Mouse (Mus musculus) myocyte (in vitro differentiated cells): ENCODE measurements around the gene Oas1a. TPM values are rescaled to one million over a fixed set of nuclear protein-coding genes. Genes with fewer than 3 reads are reported as not detected.
"Not testable (repeated sequence)": the region's sequence is repeated elsewhere in the genome, so short reads cannot be mapped to it uniquely, and the experiment has no call there.

Experiments
- H3K27me3 ChIP-seq: one replicate; pipeline ENCODE4 v1.6.1; 2011; ENCODE audit not compliant: control insufficient read depth, insufficient read depth, insufficient read length
- H3K36me3 ChIP-seq: one replicate; pipeline ENCODE4 v1.6.1; 2011; ENCODE audit not compliant: control insufficient read depth, insufficient read depth
- H3K4me2 ChIP-seq: one replicate; pipeline ENCODE4 v1.6.1; 2011; ENCODE audit warnings: low read depth, control low read depth
- H3K4me3 ChIP-seq: one replicate; pipeline ENCODE4 v1.5.1; 2011; ENCODE audit warnings: mild to moderate bottlenecking, control low read depth, moderate library complexity
- H3K79me2 ChIP-seq: one replicate; pipeline ENCODE4 v1.6.1; 2011; ENCODE audit not compliant: control insufficient read depth, insufficient read depth
- H3ac ChIP-seq: one replicate; pipeline ENCODE4 v1.6.1; 2011; ENCODE audit not compliant: control insufficient read depth, insufficient read length
- CEBPB ChIP-seq: IDR thresholded peaks from 2 replicates; pipeline ENCODE4 v1.6.1; 2011; ENCODE audit warnings: mild to moderate bottlenecking, moderate library complexity; ENCODE audit not compliant: poor library complexity, insufficient read depth, severe bottlenecking
- E2F4 ChIP-seq: IDR thresholded peaks from one replicate; pipeline ENCODE4 v1.6.1; 2011; ENCODE audit warnings: mild to moderate bottlenecking, control low read depth, moderate library complexity; ENCODE audit not compliant: insufficient read depth
- MAX ChIP-seq: IDR thresholded peaks from one replicate; pipeline ENCODE4 v1.6.1; 2011; ENCODE audit warnings: low read depth, mild to moderate bottlenecking, control low read depth
- MYOD1 ChIP-seq, 3 experiments: IDR thresholded peaks; one replicate each; pipeline ENCODE4 v1.6.1; 2011; ENCODE audit warnings: control low read depth in 2 of 3, low read depth in 2 of 3, mild to moderate bottlenecking in 2 of 3, moderate library complexity in 1 of 3; ENCODE audit not compliant: insufficient read length in 2 of 3, control insufficient read depth in 1 of 3
- MYOG ChIP-seq, 3 experiments: IDR thresholded peaks; one replicate each; pipeline ENCODE4 v1.6.1; 2011; ENCODE audit warnings: control low read depth in 2 of 3, low read depth in 2 of 3, mild to moderate bottlenecking in 2 of 3; ENCODE audit not compliant: insufficient read length in 2 of 3, control insufficient read depth in 1 of 3, insufficient read depth in 1 of 3
- POLR2A ChIP-seq: IDR thresholded peaks from one replicate; pipeline ENCODE4 v1.6.1; 2011; ENCODE audit warnings: low read depth, mild to moderate bottlenecking, control low read depth, moderate library complexity; ENCODE audit not compliant: insufficient read length
- POLR2AphosphoS2 ChIP-seq: IDR thresholded peaks from one replicate; pipeline ENCODE4 v1.6.1; 2011; ENCODE audit warnings: low read depth, control low read depth; ENCODE audit not compliant: insufficient read length
- REST ChIP-seq: IDR thresholded peaks from one replicate; pipeline ENCODE4 v1.6.1; 2011; ENCODE audit warnings: mild to moderate bottlenecking, control low read depth, moderate library complexity; ENCODE audit not compliant: insufficient read depth, insufficient read length
- SRF ChIP-seq: IDR thresholded peaks from one replicate; pipeline ENCODE4 v1.6.1; 2011; ENCODE audit warnings: low read depth; ENCODE audit not compliant: control insufficient read depth, insufficient read length
- TCF12 ChIP-seq: IDR thresholded peaks from one replicate; pipeline ENCODE4 v1.6.1; 2011; ENCODE audit warnings: mild to moderate bottlenecking, control low read depth; ENCODE audit not compliant: poor library complexity, insufficient read depth, severe bottlenecking
- TCF3 ChIP-seq: IDR thresholded peaks from one replicate; pipeline ENCODE4 v1.6.1; 2011; ENCODE audit warnings: low read depth, control low read depth; ENCODE audit not compliant: insufficient read length
- USF1 ChIP-seq: IDR thresholded peaks from one replicate; pipeline ENCODE4 v1.6.1; 2011; ENCODE audit warnings: low read depth, mild to moderate bottlenecking, control low read depth, moderate library complexity
- polyA plus RNA-seq: library from polyadenylated mRNA; unstranded; fragments of >200 nt; fragmentation: generic; extraction: Trizol; gene quantifications from one replicate; pipeline ENCODE4 v1.2.1, GENCODE M21; 2012; ENCODE audit warnings: missing spikeins

Oas1a gene
- polyA plus RNA-seq, 1 experiment = 0.06 TPM

DNA sequence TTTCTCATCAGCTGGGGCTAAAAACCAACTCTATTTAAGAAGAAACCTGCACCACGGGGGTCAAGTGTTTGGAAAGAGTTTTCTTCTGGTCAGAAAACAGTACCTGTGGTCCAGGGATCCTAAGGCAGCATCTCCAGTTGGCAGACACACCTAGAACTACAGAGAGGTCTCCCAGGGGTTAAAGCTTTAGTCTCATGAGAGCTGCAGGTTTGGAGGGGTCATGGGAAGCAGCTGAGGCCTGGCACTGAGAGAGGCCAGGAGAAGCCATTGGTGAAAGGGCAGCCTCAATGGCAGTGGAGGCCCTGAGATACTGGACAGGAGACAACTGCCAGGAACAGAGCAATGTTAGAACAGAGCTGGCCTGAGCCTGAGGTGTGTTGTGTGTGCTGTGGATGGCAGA is 6.7 kb downstream of the Oas1a start:
- H3K79me2 ChIP-seq = no peaks in the 10 kb centered on the region
- H3ac ChIP-seq = no peak overlapping the region
- TF ChIP-seq POLR2A = no peak
- no peak for TF ChIP-seq REST
- no peak for TF ChIP-seq MAX
- no peak for TF ChIP-seq E2F4
- TF ChIP-seq USF1 = no peak
- no peak for TF ChIP-seq POLR2AphosphoS2
- no peak for TF ChIP-seq SRF
- no peak for TF ChIP-seq MYOD1 (IDR thresholded peaks at IDR 0.05; ENCODE audit: control insufficient read depth in 1 of 3, insufficient read length in 2 of 3, low read depth in 2 of 3)
- no peak for TF ChIP-seq TCF12
- TF ChIP-seq CEBPB = no peak
- TF ChIP-seq MYOG (IDR thresholded peaks at IDR 0.05; ENCODE audit: control insufficient read depth in 1 of 3, insufficient read depth in 1 of 3, insufficient read length in 2 of 3, low read depth in 2 of 3) = no peak
- TF ChIP-seq TCF3 = no peak
- no peaks in the 10 kb centered on the region for H3K36me3 ChIP-seq
- no peak overlapping the region for H3K4me2 ChIP-seq
- H3K27me3 ChIP-seq = no peaks in the 10 kb centered on the region
- no peak overlapping the region for H3K4me3 ChIP-seq

- TF ChIP-seq POLR2AphosphoS2 = no peak
- no peak for TF ChIP-seq TCF3
- TF ChIP-seq E2F4 = no peak
- TF ChIP-seq USF1 = no peak
- TF ChIP-seq MYOD1 (IDR thresholded peaks at IDR 0.05; ENCODE audit: control insufficient read depth in 1 of 3, insufficient read length in 2 of 3, low read depth in 2 of 3) = no peak
- no peak for TF ChIP-seq MAX
- TF ChIP-seq SRF = no peak
- TF ChIP-seq CEBPB = no peak
- no peak for TF ChIP-seq REST
- Histone ChIP-seq H3K4me2 (no peak overlapping the region), H3K27me3 (no peaks in the 10 kb centered on the region), H3ac (no peak overlapping the region), H3K4me3 (no peak overlapping the region), H3K79me2 (no peaks in the 10 kb centered on the region), H3K36me3 (no peaks in the 10 kb centered on the region)
These were observed 8.6 kb downstream of the Oas1a start for GRCm38 (mm10) chr5:120898726-120899125.

DNA sequence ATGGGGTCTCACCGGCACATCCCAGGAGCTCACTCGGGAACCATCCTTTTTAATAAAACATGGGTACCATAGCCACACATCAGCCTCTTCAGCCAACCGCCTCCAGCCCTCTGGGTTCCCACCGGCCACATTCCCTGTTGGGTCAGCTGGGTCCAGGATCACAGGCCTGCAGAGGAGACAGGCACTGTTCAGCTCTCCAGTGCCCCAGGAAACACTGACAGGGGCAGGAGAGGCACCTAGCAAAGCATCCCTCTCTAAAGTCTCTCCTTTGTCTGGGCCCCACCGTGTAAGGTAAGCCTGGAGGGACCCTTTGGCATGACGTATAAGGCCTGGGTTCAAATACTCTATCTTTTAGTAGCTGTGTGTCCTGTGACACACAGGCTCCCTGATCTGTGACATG is 9.0 kb downstream of the Oas1a start:
- Histone ChIP-seq H3K4me2 (no peak overlapping the region), H3K27me3 (no peaks in the 10 kb centered on the region), H3K79me2 (no peaks in the 10 kb centered on the region), H3K36me3 (no peaks in the 10 kb centered on the region), H3ac (no peak overlapping the region), H3K4me3 (no peak overlapping the region)
- TF ChIP-seq TCF12 (no peak), POLR2A (no peak), MYOD1 (IDR thresholded peaks at IDR 0.05; ENCODE audit: control insufficient read depth in 1 of 3, insufficient read length in 2 of 3, low read depth in 2 of 3) (no peak), MYOG (IDR thresholded peaks at IDR 0.05; ENCODE audit: control insufficient read depth in 1 of 3, insufficient read depth in 1 of 3, insufficient read length in 2 of 3, low read depth in 2 of 3) (no peak), CEBPB (no peak), REST (no peak), POLR2AphosphoS2 (no peak), TCF3 (no peak), SRF (no peak), MAX (no peak)

DNA sequence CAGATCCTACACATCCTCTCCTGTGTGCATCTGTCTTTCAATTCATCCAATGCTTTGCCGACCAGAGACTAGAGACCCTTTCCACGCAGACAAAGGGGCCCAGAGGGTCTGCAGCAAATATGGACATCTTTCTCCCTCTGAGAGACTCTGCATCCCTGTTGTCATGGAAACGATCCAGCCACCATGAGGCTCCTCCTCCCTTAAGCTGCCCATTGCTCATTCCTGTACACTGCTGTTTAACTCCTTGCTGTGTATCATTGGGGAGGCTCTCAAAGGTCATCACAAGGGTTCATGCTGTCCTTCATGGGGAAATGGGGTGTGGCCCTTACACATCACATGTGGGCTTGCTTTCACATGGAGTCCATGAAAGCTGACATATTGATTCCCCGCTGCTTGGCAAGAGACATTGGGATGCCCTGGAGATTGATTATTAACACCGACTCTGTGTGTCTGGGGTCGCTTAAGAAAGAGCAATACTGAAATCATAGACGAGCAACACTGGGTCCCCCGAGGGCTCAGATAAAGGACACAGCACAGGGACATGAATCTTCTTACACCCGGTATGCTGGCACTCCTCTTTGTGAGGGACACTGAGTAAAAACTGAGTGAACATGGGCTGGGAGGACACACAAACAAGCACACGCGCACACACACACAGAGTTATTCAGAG is 12.0 kb downstream of the Oas1a start:
- no peak overlapping the region for H3ac ChIP-seq
- H3K79me2 ChIP-seq = no peaks in the 10 kb centered on the region
- TF ChIP-seq MAX = no peak
- no peak for TF ChIP-seq POLR2AphosphoS2
- TF ChIP-seq MYOD1 (IDR thresholded peaks at IDR 0.05; ENCODE audit: control insufficient read depth in 1 of 3, insufficient read length in 2 of 3, low read depth in 2 of 3) = no peak
- TF ChIP-seq CEBPB = no peak
- no peak for TF ChIP-seq MYOG (IDR thresholded peaks at IDR 0.05; ENCODE audit: control insufficient read depth in 1 of 3, insufficient read depth in 1 of 3, insufficient read length in 2 of 3, low read depth in 2 of 3)
- no peak for TF ChIP-seq TCF3
- no peak for TF ChIP-seq POLR2A
- no peak for TF ChIP-seq SRF
- no peak for TF ChIP-seq USF1
- TF ChIP-seq TCF12 = no peak
- no peak for TF ChIP-seq E2F4
- no peak for TF ChIP-seq REST
- no peaks in the 10 kb centered on the region for H3K27me3 ChIP-seq
- no peak overlapping the region for H3K4me3 ChIP-seq
- H3K36me3 ChIP-seq = no peaks in the 10 kb centered on the region
- no peak overlapping the region for H3K4me2 ChIP-seq

GRCm38 (mm10) chr5:120894692-120895091 is 12.6 kb downstream of the Oas1a start:
- not testable (repeated sequence) for H3K36me3 ChIP-seq, H3K4me2 ChIP-seq, H3K4me3 ChIP-seq, H3K79me2 ChIP-seq, H3ac ChIP-seq, H3K27me3 ChIP-seq

DNA sequence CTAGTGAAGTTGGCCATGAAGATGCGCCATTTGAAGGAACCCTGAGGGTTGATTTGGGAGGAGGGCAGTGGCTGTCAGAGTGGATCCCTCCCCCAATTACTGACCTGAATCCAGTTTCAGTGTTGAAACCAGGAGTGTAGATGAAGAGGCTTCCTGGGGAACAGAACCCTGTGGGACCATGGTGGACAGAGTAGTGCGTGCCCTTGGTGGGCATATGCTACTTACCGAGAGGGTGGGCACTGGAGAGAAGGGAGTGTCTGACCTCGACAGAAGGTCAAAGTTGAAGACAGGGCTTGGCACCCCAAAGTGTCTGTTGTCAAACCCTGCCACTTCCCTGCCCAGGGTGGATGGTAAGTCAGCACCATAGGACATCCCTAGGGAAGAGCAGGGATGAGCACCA is 13.5 kb downstream of the Oas1a start:
- H3K4me2 ChIP-seq, H3K79me2 ChIP-seq, H3K4me3 ChIP-seq, H3K27me3 ChIP-seq, H3K36me3 ChIP-seq, H3ac ChIP-seq: not testable (repeated sequence)
